Mouse (Mus musculus) frontal cortex, postnatal 10 days (tissue): ENCODE measurements around the gene Cldn3.

Source experiments
- DNase-seq, 2 experiments: peaks; one replicate each; pipeline ENCODE4 v3.0.0; 2022; ENCODE audit warnings: low spot score in 2 of 2, mixed read lengths in 1 of 2

Cldn3 gene

GRCm38 (mm10) chr5:134965852-134966821 is 19.9 kb upstream of the Cldn3 start:
- DNase-seq, result peak; percentile 16 to 18

- no peak for DNase-seq
Observed at GRCm38 (mm10) chr5:134967164-134967944, 18.7 kb upstream of the Cldn3 start.

- DNase-seq, result no peak
Observed at GRCm38 (mm10) chr5:134970671-134971070, 15.3 kb upstream of the Cldn3 start.

- no peak for DNase-seq
Observed at GRCm38 (mm10) chr5:134973081-134973480, 12.9 kb upstream of the Cldn3 start.

- no peak for DNase-seq
Observed at GRCm38 (mm10) chr5:134973526-134973925, 12.5 kb upstream of the Cldn3 start.

- no peak for DNase-seq
Observed at GRCm38 (mm10) chr5:134974294-134974693, 11.7 kb upstream of the Cldn3 start.

GRCm38 (mm10) chr5:134974921-134975320 is 11.1 kb upstream of the Cldn3 start:
- DNase-seq, result no peak

GRCm38 (mm10) chr5:134976164-134976563 is 9.8 kb upstream of the Cldn3 start:
- no peak for DNase-seq

GRCm38 (mm10) chr5:134976577-134977250 is 9.3 kb upstream of the Cldn3 start:
- DNase-seq, result no peak

- no peak for DNase-seq
Observed at GRCm38 (mm10) chr5:134977837-134978236, 8.2 kb upstream of the Cldn3 start.

- DNase-seq, result no peak
Observed at GRCm38 (mm10) chr5:134981149-134981548, 4.9 kb upstream of the Cldn3 start.

GRCm38 (mm10) chr5:134983111-134983510 is 2.9 kb upstream of the Cldn3 start:
- DNase-seq, result no peak

- no peak for DNase-seq
Observed at GRCm38 (mm10) chr5:134983771-134984170, 2.2 kb upstream of the Cldn3 start.

GRCm38 (mm10) chr5:134986298-134987268 is 569 bp downstream of the Cldn3 start:
- no peak for DNase-seq

GRCm38 (mm10) chr5:134989166-134989565 is 3.2 kb downstream of the Cldn3 start:
- no peak for DNase-seq

GRCm38 (mm10) chr5:134989741-134990140 is 3.7 kb downstream of the Cldn3 start:
- DNase-seq, result no peak

GRCm38 (mm10) chr5:134992566-134992965 is 6.6 kb downstream of the Cldn3 start:
- DNase-seq, result no peak

- DNase-seq, result no peak
Observed at GRCm38 (mm10) chr5:134998359-134998758, 12.3 kb downstream of the Cldn3 start.

- DNase-seq, result no peak
Observed at GRCm38 (mm10) chr5:134999797-135000196, 13.8 kb downstream of the Cldn3 start.

- no peak for DNase-seq
Observed at GRCm38 (mm10) chr5:135000751-135001150, 14.7 kb downstream of the Cldn3 start.

- DNase-seq, result peak in 1 of 2 experiments; percentile 41
Observed at GRCm38 (mm10) chr5:135001309-135001708, 15.3 kb downstream of the Cldn3 start.
